12 mouse cellular contexts compared by ENCODE assay signal in genomic region chr4:114409511-114409910, GRCm38 (mm10). TPM values are rescaled to one million over a fixed set of nuclear protein-coding genes. Genes with fewer than 3 reads are reported as not detected.
DNase-seq lines count a peak whose midpoint lies in the region; ATAC-seq and TF ChIP-seq lines count a peak whose summit lies in the region.
"Had no signal": no experiment of that assay in that cellular context is flagged by ENCODE, and none has a peak within 500 bp of the region (broad histone marks: within the 10 kb centered on the region; RNA-seq: fewer than 3 reads in every experiment).

No protein-coding gene starts in this region.

- no peak overlapping the region for H3K9ac ChIP-seq in hindbrain, postnatal 0 days (replicated peaks; ENCODE audit: low read length)
- no peak overlapping the region for H3K9ac ChIP-seq in neural tube, embryonic 13.5 days
- no peak overlapping the region for H3K9ac ChIP-seq in neural tube, embryonic 15.5 days (replicated peaks)
- no peak overlapping the region for H3K9ac ChIP-seq in midbrain, embryonic 13.5 days (replicated peaks)

- no peaks in the 10 kb centered on the region for H3K9me3 ChIP-seq in hindbrain, embryonic 10.5 days
- H3K9me3 ChIP-seq in hindbrain, postnatal 0 days (ENCODE audit: low read length) = no peaks in the 10 kb centered on the region
- H3K9me3 ChIP-seq in neural tube, embryonic 13.5 days = no peaks in the 10 kb centered on the region
- H3K9me3 ChIP-seq in neural tube, embryonic 15.5 days (replicated peaks) = no peaks in the 10 kb centered on the region
- H3K9me3 ChIP-seq in midbrain, embryonic 13.5 days = no peaks in the 10 kb centered on the region

- H3K27ac ChIP-seq in hindbrain, embryonic 10.5 days = peak overlapping the region; percentile 70
- H3K27ac ChIP-seq in hindbrain, postnatal 0 days = no peak overlapping the region
- H3K27ac ChIP-seq in neural tube, embryonic 13.5 days (replicated peaks) = no peak overlapping the region
- no peak overlapping the region for H3K27ac ChIP-seq in neural tube, embryonic 15.5 days (replicated peaks)
- H3K27ac ChIP-seq in midbrain, embryonic 13.5 days = no peak overlapping the region

- H3K4me2 ChIP-seq in hindbrain, postnatal 0 days (ENCODE audit: low read depth, low read length) = no peak overlapping the region
- 0 out of 2 replicates have a peak overlapping the region, but pooled peaks have one; percentile 33 for H3K4me2 ChIP-seq in neural tube, embryonic 13.5 days
- no peak overlapping the region for H3K4me2 ChIP-seq in neural tube, embryonic 15.5 days
- peak overlapping the region; percentile 7 for H3K4me2 ChIP-seq in midbrain, embryonic 13.5 days (replicated peaks)

- no peak for TF ChIP-seq CTCF in hindbrain, postnatal 0 days (IDR thresholded peaks at IDR 0.05; ENCODE audit: low read depth)

- H3K4me3 ChIP-seq in hindbrain, embryonic 10.5 days = peak overlapping the region; percentile 32
- H3K4me3 ChIP-seq in hindbrain, postnatal 0 days (ENCODE audit: low read length) = no peak overlapping the region
- no peak overlapping the region for H3K4me3 ChIP-seq in neural tube, embryonic 13.5 days
- H3K4me3 ChIP-seq in neural tube, embryonic 15.5 days (replicated peaks) = no peak overlapping the region
- no peak overlapping the region for H3K4me3 ChIP-seq in midbrain, embryonic 13.5 days (replicated peaks)

- H3K4me1 ChIP-seq in hindbrain, embryonic 10.5 days (replicated peaks) = peaks cover 47% of the 10 kb centered on the region
- peaks cover 9% of the 10 kb centered on the region; the same call in 1 of the 2 replicates for H3K4me1 ChIP-seq in hindbrain, postnatal 0 days (ENCODE audit: insufficient read depth, low read length)
- H3K4me1 ChIP-seq in neural tube, embryonic 13.5 days (replicated peaks) = peaks cover 34% of the 10 kb centered on the region
- H3K4me1 ChIP-seq in neural tube, embryonic 15.5 days = peaks cover 15% of the 10 kb centered on the region
- H3K4me1 ChIP-seq in midbrain, embryonic 13.5 days (replicated peaks) = peaks cover 36% of the 10 kb centered on the region

- H3K36me3 ChIP-seq in hindbrain, embryonic 10.5 days = no peaks in the 10 kb centered on the region
- no peaks in the 10 kb centered on the region for H3K36me3 ChIP-seq in hindbrain, postnatal 0 days (ENCODE audit: insufficient read depth, low read length)
- H3K36me3 ChIP-seq in neural tube, embryonic 13.5 days = no peaks in the 10 kb centered on the region
- no peaks in the 10 kb centered on the region for H3K36me3 ChIP-seq in neural tube, embryonic 15.5 days
- no peaks in the 10 kb centered on the region for H3K36me3 ChIP-seq in midbrain, embryonic 13.5 days

- ATAC-seq in hindbrain, postnatal 0 days = no peak
- ATAC-seq in neural tube, embryonic 13.5 days (ENCODE audit: low read depth) = no peak
- ATAC-seq in neural tube, embryonic 15.5 days (ENCODE audit: low FRiP score) = no peak
- ATAC-seq in midbrain, embryonic 13.5 days = no peak
- ATAC-seq: intestine, postnatal 0 days had no signal

- DNase-seq in hindbrain, embryonic 10.5 days (ENCODE audit: low spot score) = no peak
- no peak for DNase-seq in hindbrain, postnatal 0 days (ENCODE audit: low spot score)
- DNase-seq in kidney, adult 9 months = peak; percentile 90
- no peak for DNase-seq in embryo, embryonic 10 days (ENCODE audit: low spot score)
- no peak for DNase-seq in adrenal gland, postnatal 4 days (ENCODE audit: low spot score in 2 of 2)
- DNase-seq: cerebellum, postnatal 36 days; gastrocnemius, postnatal 14 days; lung, adult 2 months had no signal

- peaks cover 47% of the 10 kb centered on the region for H3K27me3 ChIP-seq in hindbrain, embryonic 10.5 days (ENCODE audit: insufficient read depth, poor library complexity, severe bottlenecking)
- 0 out of 2 replicates have a peak, but pooled peaks cover 5% of the 10 kb centered on the region for H3K27me3 ChIP-seq in hindbrain, postnatal 0 days (ENCODE audit: insufficient read depth, low read length)
- H3K27me3 ChIP-seq in neural tube, embryonic 13.5 days = peaks cover 43% of the 10 kb centered on the region
- peaks cover 32% of the 10 kb centered on the region for H3K27me3 ChIP-seq in neural tube, embryonic 15.5 days (replicated peaks)
- H3K27me3 ChIP-seq in midbrain, embryonic 13.5 days = peaks cover 40% of the 10 kb centered on the region

RNA-seq across cellular contexts. Expression of gene Trabd2b, which starts 3.0 kb away (rescaled TPM):
- polyA plus RNA-seq in hindbrain, embryonic 10.5 days (2016; fragmentation: Nextera tagmentation; extraction: Ambion mirVana) = 1.2 and 1.5 TPM in 2 replicates
- 1.5 and 1.8 TPM in 2 replicates for total RNA-seq in hindbrain, postnatal 0 days (2014; rRNA removed)
- polyA plus RNA-seq in hindbrain, postnatal 0 days (2015; fragmentation: Nextera tagmentation; extraction: Ambion mirVana) = 0.59 and 0.65 TPM in 2 replicates
- polyA plus RNA-seq in neural tube, embryonic 13.5 days (2015; fragmentation: Nextera tagmentation; extraction: Ambion mirVana) = 0.84 and 0.90 TPM in 2 replicates
- polyA plus RNA-seq in neural tube, embryonic 15.5 days (2015; fragmentation: Nextera tagmentation; extraction: Ambion mirVana) = 0.56 and 0.75 TPM in 2 replicates
- polyA plus RNA-seq in midbrain, embryonic 13.5 days (2015; fragmentation: Nextera tagmentation; extraction: Ambion mirVana) = 0.61 and 0.83 TPM in 2 replicates
- 1 to 10 TPM; 1.9 to 7.2 TPM for total RNA-seq in adrenal gland, postnatal 4 days (2021)

Comparison
In these comparisons a context has a peak if more than half of its experiments do, and no peak if none do; other contexts are left out.
1. H3K4me2 ChIP-seq: peak in neural tube, embryonic 13.5 days (single experiment) and midbrain, embryonic 13.5 days (single experiment); none in hindbrain, postnatal 0 days (single experiment) and neural tube, embryonic 15.5 days (single experiment).